Mouse (Mus musculus): Measurements from ENCODE around the gene Sort1. TPM values are rescaled to one million over a fixed set of nuclear protein-coding genes. Genes with fewer than 3 reads are reported as not detected.

The Sort1 gene
- polyA plus RNA-seq, 1 experiment from 2014 or later: 15.9 TPM

DNA sequence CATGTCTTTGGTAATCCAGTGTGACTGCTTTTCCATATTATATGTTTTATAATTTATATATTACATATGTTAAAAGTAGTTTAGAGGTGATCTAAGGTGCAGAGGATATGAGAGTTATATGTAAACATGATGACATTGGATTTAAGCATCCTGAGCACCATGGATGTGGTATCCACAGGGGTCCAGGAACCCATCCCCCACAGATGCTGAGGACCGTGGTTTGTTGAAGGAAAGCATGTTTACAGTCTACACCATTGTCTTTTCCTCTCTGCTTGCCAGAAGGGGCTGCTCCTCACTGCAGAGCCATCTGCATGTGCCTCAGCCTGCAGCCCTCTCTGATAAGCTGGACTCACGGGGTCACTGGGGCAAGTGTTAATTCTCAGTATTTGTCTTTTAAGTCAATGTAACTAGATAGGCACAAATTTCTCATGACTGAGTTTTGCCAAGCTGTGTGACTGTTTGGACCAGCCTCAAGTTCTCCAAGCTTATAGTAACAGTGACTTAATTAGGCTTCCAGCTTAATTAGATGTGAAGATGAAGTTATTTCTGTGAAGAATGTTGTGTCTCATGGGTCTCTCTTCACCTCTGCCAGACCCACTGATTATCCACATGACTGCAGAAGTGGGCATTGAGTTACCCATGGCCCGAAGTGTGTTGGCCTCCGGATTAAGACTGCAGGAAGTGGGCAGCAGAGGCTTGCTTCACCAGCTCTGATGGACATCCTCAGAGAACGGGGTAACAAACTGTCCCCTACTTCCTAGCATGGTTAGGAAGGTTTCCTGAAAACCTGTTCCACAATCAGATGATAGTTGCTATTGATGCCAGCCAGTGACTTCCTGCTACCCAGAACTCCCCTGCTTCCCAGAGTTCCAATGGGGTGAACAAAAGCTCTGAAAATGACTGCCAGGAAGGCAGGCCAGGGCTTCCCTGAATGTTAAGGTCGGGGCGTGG lies 14.0 kb downstream of the Sort1 start:
- no peaks in the 10 kb centered on the region for H3K9me3 ChIP-seq
- H3K9ac ChIP-seq: no peak overlapping the region
- no peak overlapping the region for H3K4me3 ChIP-seq
- H3K4me1 ChIP-seq (replicated peaks): peaks cover 45% of the 10 kb centered on the region
- WGBS: 60% methylated on average over 7 of the region's 7 CpGs
- H3K27ac ChIP-seq: no peak overlapping the region
- no peak for ATAC-seq (ENCODE audit: low FRiP score)
- no peaks in the 10 kb centered on the region for H3K27me3 ChIP-seq
- no peak overlapping the region for H3K4me2 ChIP-seq
- 0 out of 2 replicates have a peak, but pooled peaks cover 5% of the 10 kb centered on the region for H3K36me3 ChIP-seq

DNA sequence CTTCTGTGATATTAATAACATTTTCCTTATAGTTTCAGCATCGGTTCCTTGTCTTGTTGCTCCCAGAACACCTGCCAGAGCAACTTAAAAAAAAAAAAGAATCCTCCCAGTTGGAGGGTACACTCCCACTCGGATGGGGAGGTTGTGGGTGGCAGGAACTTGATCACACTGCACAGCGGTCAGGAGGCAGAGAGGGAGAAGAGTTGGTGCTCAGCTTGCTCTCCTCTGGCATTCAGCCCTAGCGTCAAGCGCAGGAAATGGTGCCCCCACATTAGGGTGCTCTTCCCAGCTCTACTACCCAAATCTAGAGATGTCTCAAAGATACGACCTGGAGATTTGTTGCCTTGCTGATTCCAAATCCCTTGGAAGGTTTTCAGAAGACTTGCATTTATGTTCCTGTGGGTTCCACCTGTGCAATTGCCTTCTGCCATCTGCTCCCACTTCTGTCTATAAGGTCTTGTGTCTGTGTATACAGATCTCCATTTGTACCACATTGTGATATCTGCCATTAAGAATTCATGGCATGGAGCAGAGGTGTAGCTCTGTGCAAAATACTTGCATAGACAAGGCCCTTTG lies 16.7 kb downstream of the Sort1 start:
- H3K27ac ChIP-seq: no peak overlapping the region
- peaks cover 33% of the 10 kb centered on the region for H3K4me1 ChIP-seq (replicated peaks)
- H3K36me3 ChIP-seq: peaks cover 10% of the 10 kb centered on the region; the same call in 1 of the 2 replicates
- 88% methylated on average over 6 of the region's 6 CpGs for WGBS
- H3K27me3 ChIP-seq: no peaks in the 10 kb centered on the region
- no peaks in the 10 kb centered on the region for H3K9me3 ChIP-seq
- no peak overlapping the region for H3K9ac ChIP-seq
- no peak overlapping the region for H3K4me2 ChIP-seq
- no peak overlapping the region for H3K4me3 ChIP-seq
- no peak for ATAC-seq (ENCODE audit: low FRiP score)

GRCm38 (mm10) chr3:108303683-108304082 lies 19.8 kb downstream of the Sort1 start:
- H3K27ac ChIP-seq: no peak overlapping the region
- H3K9me3 ChIP-seq: no peaks in the 10 kb centered on the region
- no peak overlapping the region for H3K4me2 ChIP-seq
- H3K4me1 ChIP-seq (replicated peaks): peaks cover 25% of the 10 kb centered on the region
- H3K4me3 ChIP-seq: no peak overlapping the region
- H3K27me3 ChIP-seq: no peaks in the 10 kb centered on the region
- H3K36me3 ChIP-seq: peaks cover 10% of the 10 kb centered on the region; the same call in 1 of the 2 replicates
- WGBS: 92% methylated on average over 8 of the region's 8 CpGs
- no peak overlapping the region for H3K9ac ChIP-seq
- ATAC-seq (ENCODE audit: low FRiP score): no peak

DNA sequence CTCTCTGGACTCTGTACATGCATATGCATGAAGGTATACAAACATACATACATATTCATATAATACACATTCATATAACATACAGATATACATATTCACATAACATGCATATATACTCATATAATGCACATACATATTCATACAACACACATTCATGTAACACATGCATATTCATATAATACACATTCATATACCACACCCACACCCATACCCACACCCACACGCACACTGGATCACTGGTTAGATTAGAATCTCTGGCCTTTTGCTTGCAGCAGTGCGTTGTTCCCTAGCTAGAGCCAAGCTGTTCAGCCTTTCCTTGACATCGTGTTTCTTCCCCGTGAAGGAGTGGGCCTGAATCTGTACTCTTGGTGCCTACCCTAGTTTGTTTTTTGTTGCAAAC lies 20.9 kb downstream of the Sort1 start:
- Histone ChIP-seq H3K9ac (no peak overlapping the region), H3K4me1 (replicated peaks) (peaks cover 25% of the 10 kb centered on the region), H3K9me3 (no peaks in the 10 kb centered on the region), H3K4me3 (no peak overlapping the region), H3K4me2 (no peak overlapping the region), H3K27me3 (no peaks in the 10 kb centered on the region), H3K36me3 (peaks cover 11% of the 10 kb centered on the region), H3K27ac (no peak overlapping the region)
- no peak for ATAC-seq (ENCODE audit: low FRiP score)
- 91% methylated on average over 4 of the region's 4 CpGs for WGBS

GRCm38 (mm10) chr3:108306387-108306786 lies 22.5 kb downstream of the Sort1 start:
- H3K4me3 ChIP-seq: no peak overlapping the region
- H3K9ac ChIP-seq: no peak overlapping the region
- H3K4me1 ChIP-seq (replicated peaks): peaks cover 25% of the 10 kb centered on the region
- 0 out of 2 replicates have a peak overlapping the region, but pooled peaks have one; percentile 35 for H3K27ac ChIP-seq
- no peaks in the 10 kb centered on the region for H3K27me3 ChIP-seq
- peaks cover 24% of the 10 kb centered on the region for H3K36me3 ChIP-seq
- ATAC-seq (ENCODE audit: low FRiP score): no peak
- 71% methylated on average over 3 of the region's 3 CpGs for WGBS
- no peak overlapping the region for H3K4me2 ChIP-seq
- H3K9me3 ChIP-seq: no peaks in the 10 kb centered on the region

GRCm38 (mm10) chr3:108307485-108307884 lies 23.6 kb downstream of the Sort1 start:
- no peak overlapping the region for H3K4me3 ChIP-seq
- H3K9ac ChIP-seq: no peak overlapping the region
- H3K4me1 ChIP-seq (replicated peaks): peaks cover 25% of the 10 kb centered on the region
- no peak overlapping the region for H3K4me2 ChIP-seq
- peaks cover 28% of the 10 kb centered on the region for H3K36me3 ChIP-seq
- H3K27ac ChIP-seq: peak overlapping the region; percentile 50
- no peaks in the 10 kb centered on the region for H3K9me3 ChIP-seq
- 48% methylated on average over 6 of the region's 6 CpGs for whole genome bisulfite sequencing
- ATAC-seq (ENCODE audit: low FRiP score): no peak
- no peaks in the 10 kb centered on the region for H3K27me3 ChIP-seq

DNA sequence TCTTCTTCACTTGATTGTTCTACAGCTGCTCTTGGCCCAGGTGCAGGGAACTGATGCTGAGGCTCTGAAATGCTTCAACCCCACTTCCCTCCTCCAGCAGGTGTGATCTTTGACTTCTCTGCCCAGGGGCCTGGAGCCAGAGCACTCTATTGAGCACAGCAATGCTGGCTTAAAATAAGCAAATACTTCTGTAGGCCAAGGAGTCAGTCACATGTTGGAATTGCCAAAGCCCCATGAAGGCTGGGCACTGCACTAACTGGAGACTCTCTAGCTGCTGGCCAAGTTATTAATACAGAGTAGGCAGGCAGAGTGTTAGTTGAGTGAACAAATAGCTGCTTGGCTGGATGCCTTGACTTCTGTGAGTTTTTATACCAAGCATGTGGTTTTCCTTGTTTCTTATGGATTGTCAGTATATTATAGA lies 27.0 kb downstream of the Sort1 start:
- Histone ChIP-seq H3K9ac (no peak overlapping the region), H3K36me3 (peaks cover 33% of the 10 kb centered on the region), H3K27me3 (no peaks in the 10 kb centered on the region), H3K4me1 (replicated peaks) (peaks cover 19% of the 10 kb centered on the region), H3K4me2 (no peak overlapping the region), H3K4me3 (no peak overlapping the region), H3K9me3 (no peaks in the 10 kb centered on the region), H3K27ac (no peak overlapping the region)
- no peak for ATAC-seq (ENCODE audit: low FRiP score)

- H3K9me3 ChIP-seq: no peaks in the 10 kb centered on the region
- peaks cover 12% of the 10 kb centered on the region for H3K4me1 ChIP-seq (replicated peaks)
- H3K4me2 ChIP-seq: no peak overlapping the region
- H3K9ac ChIP-seq: no peak overlapping the region
- 90% methylated on average over 4 of the region's 4 CpGs for WGBS
- H3K36me3 ChIP-seq: peaks cover 33% of the 10 kb centered on the region
- H3K4me3 ChIP-seq: no peak overlapping the region
- H3K27me3 ChIP-seq: no peaks in the 10 kb centered on the region
- no peak overlapping the region for H3K27ac ChIP-seq
- ATAC-seq (ENCODE audit: low FRiP score): no peak
Measured at GRCm38 (mm10) chr3:108311688-108312087, 27.8 kb downstream of the Sort1 start.

GRCm38 (mm10) chr3:108312414-108312813 lies 28.5 kb downstream of the Sort1 start:
- peaks cover 8% of the 10 kb centered on the region for H3K4me1 ChIP-seq (replicated peaks)
- H3K27ac ChIP-seq: no peak overlapping the region
- H3K27me3 ChIP-seq: no peaks in the 10 kb centered on the region
- peaks cover 33% of the 10 kb centered on the region for H3K36me3 ChIP-seq
- H3K9me3 ChIP-seq: no peaks in the 10 kb centered on the region
- H3K4me2 ChIP-seq: no peak overlapping the region
- no peak overlapping the region for H3K9ac ChIP-seq
- ATAC-seq (ENCODE audit: low FRiP score): no peak
- H3K4me3 ChIP-seq: no peak overlapping the region

DNA sequence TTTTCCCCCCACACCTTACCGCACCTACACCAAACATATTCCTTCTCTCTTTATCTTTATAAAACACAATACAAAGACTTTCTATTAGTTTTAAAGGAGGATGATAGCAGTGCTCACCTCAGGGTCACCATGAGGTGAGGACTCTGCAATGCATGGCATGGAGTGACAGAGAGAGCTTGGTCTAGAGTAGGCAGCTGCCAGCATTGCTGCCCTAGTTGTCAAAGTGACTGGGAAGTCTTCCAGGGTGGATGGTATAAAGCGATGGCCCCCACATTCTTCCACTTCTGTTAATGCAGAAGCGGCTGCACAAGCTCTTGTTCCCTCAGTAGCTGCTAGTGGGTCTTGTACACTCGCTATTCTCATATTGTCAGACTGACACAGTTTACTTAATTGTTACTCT lies 29.3 kb downstream of the Sort1 start:
- no peaks in the 10 kb centered on the region for H3K27me3 ChIP-seq
- no peak overlapping the region for H3K4me2 ChIP-seq
- H3K9me3 ChIP-seq: no peaks in the 10 kb centered on the region
- no peak overlapping the region for H3K9ac ChIP-seq
- no peak overlapping the region for H3K4me3 ChIP-seq
- H3K4me1 ChIP-seq (replicated peaks): peaks cover under 1% of the 10 kb centered on the region; the same call in 1 of the 2 replicates
- H3K36me3 ChIP-seq: peaks cover 33% of the 10 kb centered on the region
- ATAC-seq (ENCODE audit: low FRiP score): no peak
- no peak overlapping the region for H3K27ac ChIP-seq
- 93% methylated on average over 4 of the region's 4 CpGs for WGBS

DNA sequence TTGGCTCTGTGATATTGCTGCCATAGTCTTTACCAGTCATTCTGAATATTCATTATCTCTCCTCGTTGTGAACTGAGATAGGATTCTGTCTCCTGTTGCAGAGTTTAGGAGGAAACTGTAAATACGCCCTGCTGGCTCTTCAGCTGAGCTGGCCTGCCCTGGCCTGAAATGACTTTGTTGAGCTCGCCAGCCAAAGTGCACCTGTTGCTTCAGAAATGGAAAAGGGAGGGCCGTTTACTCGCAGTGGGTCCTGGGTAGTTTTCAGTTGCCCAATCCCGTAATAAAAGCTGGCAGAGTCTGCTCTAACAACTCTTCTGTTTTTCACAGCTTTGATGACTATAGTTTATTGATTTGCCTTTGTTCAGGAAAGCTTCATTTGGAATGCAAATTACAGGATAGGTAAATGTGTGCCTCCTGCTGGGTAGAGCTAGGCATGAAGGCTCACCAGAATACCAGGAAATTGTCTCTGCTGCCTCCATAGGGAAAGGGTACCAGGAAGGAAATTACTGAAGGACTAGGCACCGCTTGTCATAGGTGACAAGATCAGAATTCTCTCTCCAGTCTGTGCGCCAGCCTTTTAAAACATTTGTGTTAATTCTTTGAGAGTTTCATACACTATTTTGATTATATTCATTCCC lies 30.3 kb downstream of the Sort1 start:
- Histone ChIP-seq H3K4me3 (no peak overlapping the region), H3K27me3 (no peaks in the 10 kb centered on the region), H3K27ac (no peak overlapping the region), H3K9ac (no peak overlapping the region), H3K9me3 (no peaks in the 10 kb centered on the region), H3K4me2 (no peak overlapping the region), H3K4me1 (replicated peaks) (no peaks in the 10 kb centered on the region), H3K36me3 (peaks cover 33% of the 10 kb centered on the region)
- ATAC-seq (ENCODE audit: low FRiP score): no peak
- 67% methylated on average over 8 of the region's 8 CpGs for WGBS

DNA sequence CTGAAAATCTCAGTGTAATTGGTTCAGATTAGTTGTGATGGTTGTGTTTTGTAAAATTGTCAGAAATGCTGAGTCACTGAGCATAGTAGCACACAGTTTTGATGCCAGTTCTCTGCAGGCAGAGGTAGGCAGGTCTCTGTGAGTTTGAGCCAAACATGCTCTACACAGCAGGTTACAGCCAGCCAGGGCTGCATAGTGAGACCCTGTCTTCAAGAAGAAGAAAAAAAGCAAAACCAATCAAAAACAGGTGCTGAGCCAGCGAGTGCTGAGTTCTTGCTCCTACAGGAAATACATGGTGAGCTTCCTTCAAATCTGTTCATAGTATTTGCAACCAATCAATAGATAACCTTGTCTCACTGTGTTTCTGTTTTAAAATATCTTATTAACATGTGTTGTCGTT lies 34.6 kb downstream of the Sort1 start:
- WGBS: 65% methylated on average over 2 of the region's 2 CpGs
- no peak for ATAC-seq (ENCODE audit: low FRiP score)

More for the DNA sequence above, 34.6 kb downstream of the Sort1 start:
- H3K4me1 ChIP-seq (replicated peaks): 0 out of 2 replicates have a peak, but pooled peaks cover 3% of the 10 kb centered on the region
- no peak overlapping the region for H3K27ac ChIP-seq
- H3K36me3 ChIP-seq: peaks cover 14% of the 10 kb centered on the region
- no peak overlapping the region for H3K4me3 ChIP-seq
- H3K9me3 ChIP-seq: no peaks in the 10 kb centered on the region
- no peak overlapping the region for H3K4me2 ChIP-seq
- no peak overlapping the region for H3K9ac ChIP-seq
- no peaks in the 10 kb centered on the region for H3K27me3 ChIP-seq

Measured in hindbrain, embryonic 13.5 days (tissue).